Mouse (Mus musculus): Measurements from ENCODE around the gene Gjb5.

Gjb5 gene

DNA sequence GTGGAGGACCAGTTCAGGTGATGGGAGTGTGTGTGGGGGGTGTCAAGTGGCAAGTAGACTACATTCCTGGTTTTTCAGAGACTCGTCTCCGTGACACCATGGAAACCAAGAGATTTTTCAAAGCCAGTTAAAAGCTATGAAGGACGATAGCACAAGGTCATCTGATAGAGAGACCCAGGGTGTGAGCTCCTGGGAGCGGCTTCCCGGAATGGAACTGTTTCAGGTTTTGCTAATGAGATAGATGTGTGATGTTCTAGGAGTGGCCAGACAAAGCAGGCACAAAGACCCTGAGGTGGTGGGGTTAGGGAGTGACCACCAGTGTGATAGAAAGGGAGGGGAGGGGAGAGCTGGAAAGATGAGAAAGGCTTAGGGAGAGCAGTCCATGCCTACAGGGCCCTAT lies 13.0 kb downstream of the Gjb5 start:
- DNase-seq: no peak

DNA sequence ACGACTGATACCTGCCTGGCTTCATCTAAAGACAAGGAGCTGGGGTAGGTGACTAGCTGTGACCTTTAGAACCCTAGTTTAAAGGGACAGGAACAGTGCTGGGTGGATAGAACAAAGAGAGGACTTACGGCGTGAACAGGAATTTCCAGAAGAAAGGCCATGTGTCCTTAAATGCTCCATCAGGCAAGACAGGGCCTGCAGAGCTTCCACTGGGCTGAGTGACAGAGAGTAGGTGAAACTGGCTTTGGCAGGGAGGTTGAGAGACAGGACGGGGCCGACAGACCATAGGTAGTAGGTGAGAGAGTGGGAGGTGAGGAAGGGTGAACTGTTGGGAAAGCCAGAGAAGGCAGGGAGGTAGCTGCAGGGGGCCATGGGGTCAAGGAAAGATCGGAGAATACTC lies 16.6 kb downstream of the Gjb5 start:
- DNase-seq: no peak

DNA sequence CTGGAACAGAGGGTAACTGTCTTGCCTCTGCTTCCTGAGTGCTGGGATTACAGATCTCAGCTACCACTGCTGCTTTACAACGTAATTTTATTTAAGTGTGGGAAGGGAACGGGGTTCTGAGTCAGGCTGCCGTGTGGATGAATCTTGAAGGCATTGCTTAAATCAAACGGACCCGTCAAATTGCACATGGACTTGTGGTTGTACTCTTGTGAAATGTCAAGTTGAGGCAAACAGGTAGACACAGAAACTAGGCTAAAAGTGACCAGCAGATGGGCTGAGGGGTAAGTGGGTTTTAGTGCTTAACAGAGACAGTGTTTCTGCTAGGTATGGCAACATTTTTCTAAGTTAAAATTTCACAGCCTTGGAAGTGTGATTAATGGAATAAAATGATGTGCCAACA lies 20.3 kb downstream of the Gjb5 start:
- DNase-seq: no peak

GRCm38 (mm10) chr4:127334870-127335504 lies 23.0 kb downstream of the Gjb5 start:
- no peak for DNase-seq

- no peak for DNase-seq
Observed at GRCm38 (mm10) chr4:127331171-127331570, 26.8 kb downstream of the Gjb5 start.

- no peak for DNase-seq
Observed at GRCm38 (mm10) chr4:127330181-127331100, 27.5 kb downstream of the Gjb5 start, which contains the start of gene Gjb3. Gene Gjb3 (minus strand): TSS chr4:127330844.

DNA sequence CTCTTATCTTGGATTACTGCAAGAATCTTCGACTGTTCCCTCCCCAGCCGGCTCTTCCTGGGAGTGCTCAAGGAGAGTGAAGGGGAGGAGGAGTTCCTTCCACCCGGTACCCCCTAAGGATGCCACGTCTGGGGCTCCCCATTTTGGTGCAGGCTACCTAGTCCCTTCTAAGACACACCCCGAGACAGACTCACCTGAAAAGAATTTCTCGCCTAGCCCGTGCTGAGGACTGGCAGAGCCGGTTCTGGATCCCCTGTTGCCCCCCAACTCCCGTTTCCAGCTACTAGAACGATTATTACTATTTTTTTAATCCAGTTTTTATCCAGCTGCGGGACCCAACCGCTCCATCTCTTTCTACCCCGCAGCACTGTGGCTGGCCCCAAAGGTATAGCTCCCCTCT lies 28.2 kb downstream of the Gjb5 start:
- DNase-seq: no peak

DNA sequence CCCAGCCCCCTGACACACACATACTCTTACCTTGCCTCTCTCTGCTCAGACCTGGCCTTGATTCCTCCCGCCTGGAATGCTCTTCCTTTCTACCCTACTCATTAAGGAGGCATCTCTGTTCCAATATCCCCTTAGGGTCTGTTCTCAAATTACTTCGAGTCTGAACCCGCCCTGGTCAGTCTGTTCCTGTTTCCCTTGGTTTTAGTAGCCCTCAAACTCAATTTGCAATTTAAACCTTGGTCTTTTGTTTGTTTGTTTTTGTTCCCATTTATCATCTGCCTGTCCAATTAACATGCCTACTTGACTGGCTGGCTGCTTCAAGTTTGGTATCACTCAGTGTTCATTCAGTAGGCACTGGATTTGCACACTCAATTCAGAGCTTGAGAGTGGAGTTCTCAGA lies 28.9 kb downstream of the Gjb5 start:
- DNase-seq: no peak

DNA sequence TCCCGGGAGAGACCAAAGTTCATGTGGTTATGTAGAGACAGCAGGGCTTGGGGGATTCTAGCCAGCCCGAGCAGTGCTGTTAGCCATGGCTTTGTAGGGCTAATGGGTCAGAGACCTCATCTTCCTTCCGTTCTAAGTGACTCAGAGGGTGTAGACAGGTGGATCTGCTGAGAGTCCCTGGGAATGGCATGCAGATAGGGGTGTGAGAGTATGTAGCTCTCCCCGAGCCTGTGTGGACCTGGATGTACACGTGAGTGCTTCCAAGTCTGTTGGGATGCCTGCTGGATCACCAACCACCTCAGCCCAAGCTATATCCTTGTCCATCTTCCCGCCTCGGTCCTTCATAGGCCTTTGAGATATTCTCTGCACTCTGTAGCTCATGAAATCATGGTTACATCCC lies 29.6 kb downstream of the Gjb5 start:
- DNase-seq: no peak

- no peak for DNase-seq
Observed at GRCm38 (mm10) chr4:127327749-127328148, 30.2 kb downstream of the Gjb5 start.

GRCm38 (mm10) chr4:127327258-127327657 lies 30.7 kb downstream of the Gjb5 start:
- no peak for DNase-seq

GRCm38 (mm10) chr4:127325276-127325675 lies 32.7 kb downstream of the Gjb5 start:
- no peak for DNase-seq

DNA sequence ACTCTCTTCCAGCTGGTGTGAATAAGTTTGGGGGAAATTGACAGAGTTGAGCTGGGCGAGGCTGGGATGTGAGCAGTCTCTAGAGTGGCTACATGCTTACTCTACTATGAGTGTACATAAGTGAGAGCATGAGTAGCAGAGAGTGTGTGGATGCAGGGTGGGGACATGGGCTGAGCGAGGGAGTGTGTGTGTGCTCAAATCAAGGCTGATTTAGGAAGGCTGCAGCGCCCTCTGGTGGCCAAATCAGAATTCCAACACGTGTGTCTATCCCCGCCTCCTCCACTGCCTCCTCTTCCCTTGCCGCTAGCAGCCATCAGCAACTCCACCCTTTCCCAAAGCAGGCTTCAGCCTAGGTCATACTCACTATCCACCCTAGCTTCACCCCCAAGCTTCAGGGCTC lies 33.2 kb downstream of the Gjb5 start:
- peak; percentile 74 for DNase-seq

DNA sequence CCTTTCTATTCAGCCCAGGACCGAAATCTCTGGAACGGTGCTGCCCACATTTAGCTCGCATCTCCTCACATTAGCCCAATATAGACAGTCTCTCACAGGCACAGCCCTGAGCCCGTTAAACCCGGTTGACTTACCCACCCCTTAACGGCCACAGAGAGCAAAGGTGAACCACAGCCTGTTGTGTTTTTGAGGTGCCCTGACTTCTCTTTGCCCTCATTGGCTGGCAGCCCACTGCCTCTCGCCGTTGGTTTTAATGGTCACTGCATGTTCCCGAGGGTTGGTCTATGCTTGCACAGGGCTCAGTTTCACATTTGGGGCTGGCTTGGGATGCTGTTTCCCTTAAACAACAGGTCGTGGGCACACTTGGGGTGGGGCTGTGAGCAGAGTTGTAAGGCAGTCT lies 33.7 kb downstream of the Gjb5 start:
- DNase-seq: no peak

GRCm38 (mm10) chr4:127323651-127324050 lies 34.3 kb downstream of the Gjb5 start:
- DNase-seq: no peak

- peak; percentile 60 for DNase-seq
Observed at GRCm38 (mm10) chr4:127319613-127320012, 38.4 kb downstream of the Gjb5 start.

- DNase-seq: no peak
Observed at GRCm38 (mm10) chr4:127317143-127317542, 40.8 kb downstream of the Gjb5 start.

GRCm38 (mm10) chr4:127315753-127316152 lies 42.2 kb downstream of the Gjb5 start:
- DNase-seq: no peak

DNA sequence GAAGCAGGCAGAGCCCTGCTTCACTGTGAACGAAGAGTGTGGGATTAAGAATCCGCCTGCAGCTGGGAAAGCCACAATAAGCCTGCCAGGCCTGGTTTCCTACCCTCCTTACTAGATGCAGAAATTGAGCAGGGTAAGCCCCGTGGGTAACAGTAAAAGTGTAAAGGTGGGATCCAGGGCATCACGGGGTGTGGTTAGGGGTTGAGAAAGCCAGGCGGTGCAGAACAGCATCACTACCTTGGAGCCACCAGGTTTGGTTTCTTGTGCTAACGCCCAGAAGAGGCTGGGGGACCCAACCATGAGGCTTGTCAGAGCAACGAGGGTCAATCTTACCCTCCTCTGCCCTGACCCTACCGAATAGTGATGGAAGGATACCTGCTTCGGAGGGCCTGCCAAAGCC lies 43.4 kb downstream of the Gjb5 start:
- no peak for DNase-seq

DNA sequence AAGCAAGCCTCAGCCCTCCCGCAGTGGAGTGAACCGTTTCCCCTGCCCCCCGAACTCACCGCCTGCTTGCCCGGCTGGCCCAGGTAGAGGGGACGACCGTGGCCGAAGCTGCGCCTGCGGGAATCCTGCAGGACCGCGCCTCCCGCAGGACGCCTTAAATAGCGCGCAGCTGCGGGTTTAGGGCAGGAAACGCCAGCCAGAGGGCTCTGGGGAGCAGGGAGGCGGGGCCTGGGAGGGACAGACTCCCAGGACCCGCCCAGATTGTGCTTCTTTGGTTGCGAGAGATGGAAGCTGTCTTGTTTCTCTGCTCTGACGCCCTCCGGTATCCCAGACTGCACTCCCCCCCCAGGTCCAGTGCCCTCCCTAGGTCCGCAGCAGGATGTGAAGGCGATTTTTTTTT lies 44.1 kb downstream of the Gjb5 start, which contains the start of gene Gja4:
TSS of gene Gja4 (minus strand) at position 179 of the 400 bp plus-strand sequence.
- DNase-seq: peak; percentile 71

DNA sequence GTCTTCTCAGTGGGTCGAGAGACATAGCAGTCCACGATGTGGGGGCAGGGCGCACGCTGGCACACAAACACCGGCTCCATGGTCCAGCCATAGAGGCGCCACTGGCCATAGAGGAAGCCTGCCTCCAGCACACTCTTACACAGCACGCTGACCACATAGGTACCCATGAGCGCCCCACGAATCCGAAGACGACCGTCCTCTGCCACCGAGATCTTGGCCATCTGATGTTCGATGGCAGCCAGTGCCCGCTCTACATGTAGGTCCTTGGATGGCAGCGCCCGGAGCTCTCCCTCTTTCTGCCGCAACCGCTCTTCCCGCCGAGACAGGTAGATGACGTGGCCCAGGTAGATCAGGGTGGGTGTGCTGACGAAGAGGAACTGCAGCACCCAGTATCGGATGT lies 45.6 kb downstream of the Gjb5 start:
- no peak for DNase-seq

GRCm38 (mm10) chr4:127311561-127311960 lies 46.4 kb downstream of the Gjb5 start:
- DNase-seq: no peak

DNA sequence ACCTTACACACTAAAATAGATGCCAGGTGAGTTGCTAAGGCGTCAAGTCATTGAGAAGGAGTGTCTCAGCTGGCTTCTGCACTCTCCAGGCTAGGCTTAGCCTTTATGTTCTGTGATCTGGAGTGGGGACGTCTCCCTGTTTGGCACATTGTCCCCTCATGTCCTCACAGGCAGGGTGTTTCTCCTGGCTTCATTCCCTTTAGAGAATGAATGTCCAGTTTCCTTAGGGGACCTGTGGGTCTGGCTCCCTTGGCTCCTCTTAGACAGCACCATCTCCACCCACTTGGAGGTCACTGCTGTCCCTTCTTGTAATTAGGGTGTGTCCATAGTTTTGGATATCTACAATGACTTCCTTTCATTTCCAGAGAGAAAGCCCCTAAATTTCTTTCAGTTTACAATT lies 51.1 kb downstream of the Gjb5 start:
- DNase-seq: no peak
